Mouse (Mus musculus) layer of hippocampus, adult 11-12 months (tissue): Measurements from ENCODE around the gene Gm20503.
A peak's percentile ranks its signal among the peaks of the same experiment; 100 is the strongest.

Source experiments
- DNase-seq: peaks from one replicate; pipeline ENCODE4 v3.0.0; 2022; ENCODE audit warnings: low spot score

Gm20503 gene

GRCm38 (mm10) chr4:59002948-59003805, at the start of gene Gm20503:
Gm20503 (plus strand) TSS chr4:59003210.
- peak; percentile 89 for DNase-seq

GRCm38 (mm10) chr4:58961719-58962118, 41.3 kb upstream of the Gm20503 start:
- no peak for DNase-seq

GRCm38 (mm10) chr4:58963271-58963670, 39.7 kb upstream of the Gm20503 start:
- DNase-seq: no peak

GRCm38 (mm10) chr4:58965136-58965535, 37.9 kb upstream of the Gm20503 start:
- no peak for DNase-seq

- DNase-seq: no peak
Measured at GRCm38 (mm10) chr4:58970678-58971077, 32.3 kb upstream of the Gm20503 start.

GRCm38 (mm10) chr4:58975711-58976110, 27.3 kb upstream of the Gm20503 start:
- no peak for DNase-seq

GRCm38 (mm10) chr4:58981421-58981820, 21.6 kb upstream of the Gm20503 start:
- DNase-seq: no peak

GRCm38 (mm10) chr4:58982806-58983205, 20.2 kb upstream of the Gm20503 start:
- no peak for DNase-seq

GRCm38 (mm10) chr4:58985157-58985648, 17.8 kb upstream of the Gm20503 start:
- peak; percentile 81 for DNase-seq

GRCm38 (mm10) chr4:58986540-58987190, 16.3 kb upstream of the Gm20503 start, which contains the start of gene Ptgr1:
Ptgr1 (minus strand) TSS chr4:58987119.
- DNase-seq: peak; percentile 86

- no peak for DNase-seq
Measured at GRCm38 (mm10) chr4:58989303-58989898, 13.6 kb upstream of the Gm20503 start.

- DNase-seq: no peak
Measured at GRCm38 (mm10) chr4:58990609-58991434, 12.2 kb upstream of the Gm20503 start.

GRCm38 (mm10) chr4:58992195-58992594, 10.8 kb upstream of the Gm20503 start:
- no peak for DNase-seq

GRCm38 (mm10) chr4:58994762-58995161, 8.2 kb upstream of the Gm20503 start, which contains the start of gene Dnajc25:
Dnajc25 (plus strand) TSS chr4:58995062.
- no peak for DNase-seq

- no peak for DNase-seq
Measured at GRCm38 (mm10) chr4:58995251-58995693, 7.7 kb upstream of the Gm20503 start.

- no peak for DNase-seq
Measured at GRCm38 (mm10) chr4:58997081-58997480, 5.9 kb upstream of the Gm20503 start.

GRCm38 (mm10) chr4:58998688-58999087, 4.3 kb upstream of the Gm20503 start:
- DNase-seq: no peak

- DNase-seq: peak; percentile 81
Measured at GRCm38 (mm10) chr4:58999686-59000085, 3.3 kb upstream of the Gm20503 start.

GRCm38 (mm10) chr4:59000614-59001013, 2.4 kb upstream of the Gm20503 start:
- DNase-seq: no peak

- DNase-seq: no peak
Measured at GRCm38 (mm10) chr4:59003806-59004200, 793 bp downstream of the Gm20503 start.

GRCm38 (mm10) chr4:59006211-59006610, 3.2 kb downstream of the Gm20503 start:
- DNase-seq: no peak

GRCm38 (mm10) chr4:59007016-59007415, 4.0 kb downstream of the Gm20503 start:
- DNase-seq: no peak
